Mouse (Mus musculus) heart, embryonic 12.5 days (tissue): ENCODE data around the gene Prss22. TPM values are rescaled to one million over a fixed set of nuclear protein-coding genes. Genes with fewer than 3 reads are reported as not detected.

Experiments
- ATAC-seq: fragments of 200-750 bp; cut with Nextera tagmentation; 2 replicates; pipeline ENCODE4 v1.8.0; 2017; ENCODE audit warnings: moderate TSS enrichment, moderate library complexity; ENCODE audit not compliant: insufficient number of reproducible peaks, low FRiP score
- H3K27ac ChIP-seq: fragments of 300-500 bp; sonication (generic); 2 replicates; pipeline ENCODE4 v1.5.1; 2016; ENCODE audit warnings: mild to moderate bottlenecking, moderate library complexity; ENCODE audit not compliant: poor library complexity, severe bottlenecking
- H3K27me3 ChIP-seq: fragments of 300-500 bp; sonication (generic); replicated peaks from 2 replicates; pipeline ENCODE4 v1.6.1; 2016; ENCODE audit warnings: mild to moderate bottlenecking, moderate library complexity
- H3K36me3 ChIP-seq: fragments of 300-500 bp; sonication (generic); 2 replicates; pipeline ENCODE4 v1.6.1; 2016; ENCODE audit warnings: mild to moderate bottlenecking, moderate library complexity
- H3K4me1 ChIP-seq: fragments of 300-500 bp; sonication (generic); replicated peaks from 2 replicates; pipeline ENCODE4 v1.6.1; 2016; ENCODE audit warnings: mild to moderate bottlenecking
- H3K4me2 ChIP-seq: fragments of 300-500 bp; sonication (generic); 2 replicates; pipeline ENCODE4 v1.6.1; 2016; ENCODE audit warnings: mild to moderate bottlenecking, moderate library complexity
- H3K4me3 ChIP-seq: fragments of 300-500 bp; sonication (generic); 2 replicates; pipeline ENCODE4 v1.5.1; 2016; ENCODE audit warnings: mild to moderate bottlenecking
- H3K9ac ChIP-seq: fragments of 300-500 bp; sonication (generic); 2 replicates; pipeline ENCODE4 v1.6.1; 2016; ENCODE audit warnings: mild to moderate bottlenecking, moderate library complexity
- H3K9me3 ChIP-seq: fragments of 300-500 bp; sonication (generic); replicated peaks from 2 replicates; pipeline ENCODE4 v1.6.1; 2016; ENCODE audit warnings: mild to moderate bottlenecking, moderate library complexity
- WGBS: fragments of 180-500 bp; shearing (Covaris S2); methylation state at CpG from one replicate; pipeline ENCODE4 v1.1.7; 2016; 5-methylcytosine and 5-hydroxymethylcytosine counted together
- polyA plus RNA-seq: library from polyadenylated mRNA; unstranded; fragments of >200 nt; fragmentation: Nextera tagmentation; extraction: Ambion mirVana; gene quantifications from 2 replicates; pipeline ENCODE4 v1.2.1, GENCODE M21; 2016

Gene Prss22
- polyA plus RNA-seq, 1 experiment from 2014 or later: 0.29 TPM

DNA sequence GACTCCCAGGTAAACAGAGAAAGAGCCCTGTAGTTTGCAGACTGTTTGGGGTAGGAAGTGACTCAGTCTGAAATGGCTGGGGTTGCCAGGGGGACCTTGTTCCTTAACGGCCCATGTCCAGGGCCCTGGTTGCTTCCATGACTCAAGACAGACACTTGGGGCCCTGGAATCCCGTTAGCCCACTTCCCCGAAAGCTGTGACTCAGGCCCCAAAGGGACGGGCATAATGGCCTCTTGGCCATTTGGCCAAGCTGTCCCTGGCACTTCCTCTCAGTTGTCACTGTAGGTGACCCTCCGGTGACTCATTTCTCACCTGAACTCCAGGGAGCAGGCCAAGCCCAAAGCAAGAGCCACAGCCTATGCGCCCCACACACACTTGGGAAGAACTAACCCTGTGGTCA is 483 bp upstream of the Prss22 start:
- peaks cover 39% of the 10 kb centered on the region for H3K27me3 ChIP-seq
- no peak for ATAC-seq
- no peak overlapping the region for H3K4me2 ChIP-seq
- H3K9ac ChIP-seq: no peak overlapping the region
- WGBS: 47% methylated on average over 6 of the region's 6 CpGs
- H3K4me3 ChIP-seq: no peak overlapping the region
- no peak overlapping the region for H3K27ac ChIP-seq
- H3K4me1 ChIP-seq: peaks cover 19% of the 10 kb centered on the region
- H3K9me3 ChIP-seq: no peaks in the 10 kb centered on the region
- no peaks in the 10 kb centered on the region for H3K36me3 ChIP-seq

DNA sequence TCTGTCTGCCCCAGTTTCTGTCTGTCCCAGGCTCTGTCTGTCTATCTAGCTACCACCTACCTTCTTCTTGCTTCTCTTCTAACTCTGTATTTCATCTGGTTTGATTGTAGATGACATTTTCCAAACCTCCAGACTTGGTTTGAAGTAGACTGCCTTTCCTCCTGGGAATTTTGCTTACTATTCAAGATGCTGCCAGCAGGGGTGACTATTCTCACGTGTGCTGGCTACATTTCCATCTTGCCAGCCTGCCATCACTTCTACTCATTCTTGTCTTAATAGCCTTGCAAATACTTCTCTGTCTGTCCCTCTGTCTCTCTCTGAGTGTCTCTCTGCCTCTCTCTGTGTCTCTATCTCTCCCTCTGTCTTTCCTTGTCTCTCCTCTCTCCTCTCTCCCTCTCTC is 2.5 kb downstream of the Prss22 start:
- 25% methylated on average over 1 of the region's 1 CpGs for WGBS

DNA sequence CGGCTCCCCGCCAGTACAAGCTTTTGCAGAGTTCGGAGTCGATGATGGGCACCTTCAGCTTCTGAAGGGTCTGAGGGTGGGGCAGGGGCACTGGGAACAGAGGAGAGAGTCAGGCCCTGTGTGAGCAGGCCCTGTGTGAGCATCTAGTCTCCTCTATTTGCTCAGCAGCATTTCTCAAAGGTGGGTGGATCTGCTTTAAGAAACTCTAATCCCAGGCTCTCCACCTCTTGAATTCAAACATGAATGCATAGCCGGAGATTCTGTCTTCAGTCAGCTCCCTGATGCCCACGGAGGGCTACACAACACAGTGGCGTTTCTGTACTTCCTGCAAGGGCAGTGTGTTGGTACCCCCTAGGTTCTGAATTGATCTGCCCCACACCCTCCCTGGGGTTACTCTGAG is 3.2 kb downstream of the Prss22 start:
- peaks cover 10% of the 10 kb centered on the region; the same call in 1 of the 2 replicates for H3K4me1 ChIP-seq
- WGBS: 74% methylated on average over 7 of the region's 7 CpGs
- H3K4me2 ChIP-seq: no peak overlapping the region
- H3K4me3 ChIP-seq: no peak overlapping the region
- ATAC-seq: no peak
- H3K9me3 ChIP-seq: no peaks in the 10 kb centered on the region
- peaks cover 42% of the 10 kb centered on the region for H3K27me3 ChIP-seq
- no peaks in the 10 kb centered on the region for H3K36me3 ChIP-seq
- H3K27ac ChIP-seq: no peak overlapping the region
- no peak overlapping the region for H3K9ac ChIP-seq

More for the DNA sequence above, 2.5 kb downstream of the Prss22 start:
- ATAC-seq: no peak
- Histone ChIP-seq H3K4me3 (no peak overlapping the region), H3K36me3 (no peaks in the 10 kb centered on the region), H3K9ac (no peak overlapping the region), H3K9me3 (no peaks in the 10 kb centered on the region), H3K4me1 (peaks cover 17% of the 10 kb centered on the region), H3K27ac (no peak overlapping the region), H3K4me2 (no peak overlapping the region), H3K27me3 (peaks cover 39% of the 10 kb centered on the region)

DNA sequence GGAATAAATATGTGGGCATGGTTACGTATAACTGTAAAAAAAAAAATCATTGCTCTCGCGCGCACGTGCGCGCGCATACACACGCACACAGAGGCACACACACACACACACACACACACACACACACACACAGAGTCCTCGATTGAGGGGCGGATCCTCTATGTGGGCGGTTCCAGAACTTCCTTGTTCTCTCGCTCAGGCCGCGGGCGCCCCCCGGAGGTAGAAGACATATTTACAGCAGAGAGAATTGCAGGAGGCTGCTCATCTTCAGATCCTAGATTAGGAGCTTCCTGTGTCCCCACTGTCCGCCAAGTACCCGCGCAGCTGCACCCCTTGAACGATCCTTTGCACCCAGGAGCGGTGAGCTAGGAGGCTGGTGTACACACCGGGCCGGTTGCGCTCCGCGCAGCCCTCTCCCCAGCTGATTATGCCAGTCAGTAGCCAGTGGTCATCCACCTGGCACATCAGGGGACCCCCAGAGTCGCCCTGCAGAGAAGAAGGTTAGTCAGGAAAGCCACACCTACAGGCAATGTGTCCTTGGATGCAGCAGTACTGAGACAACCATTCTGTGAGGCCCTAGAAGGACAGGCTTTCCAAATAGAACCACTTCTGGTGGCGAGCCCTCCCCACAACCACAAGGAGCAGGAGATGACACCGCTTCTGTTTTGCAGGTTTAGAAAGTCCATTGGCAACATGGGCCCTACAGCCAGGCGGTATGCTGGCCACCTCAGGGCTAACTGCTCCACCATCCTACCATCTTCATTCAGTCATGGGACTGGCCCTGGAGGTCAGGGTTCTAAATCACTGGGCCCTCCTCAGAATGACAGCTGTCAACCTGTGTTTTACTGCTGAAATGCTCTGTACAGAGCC is 4.1 kb downstream of the Prss22 start:
- 8% methylated on average over 31 of the region's 31 CpGs for WGBS

DNA sequence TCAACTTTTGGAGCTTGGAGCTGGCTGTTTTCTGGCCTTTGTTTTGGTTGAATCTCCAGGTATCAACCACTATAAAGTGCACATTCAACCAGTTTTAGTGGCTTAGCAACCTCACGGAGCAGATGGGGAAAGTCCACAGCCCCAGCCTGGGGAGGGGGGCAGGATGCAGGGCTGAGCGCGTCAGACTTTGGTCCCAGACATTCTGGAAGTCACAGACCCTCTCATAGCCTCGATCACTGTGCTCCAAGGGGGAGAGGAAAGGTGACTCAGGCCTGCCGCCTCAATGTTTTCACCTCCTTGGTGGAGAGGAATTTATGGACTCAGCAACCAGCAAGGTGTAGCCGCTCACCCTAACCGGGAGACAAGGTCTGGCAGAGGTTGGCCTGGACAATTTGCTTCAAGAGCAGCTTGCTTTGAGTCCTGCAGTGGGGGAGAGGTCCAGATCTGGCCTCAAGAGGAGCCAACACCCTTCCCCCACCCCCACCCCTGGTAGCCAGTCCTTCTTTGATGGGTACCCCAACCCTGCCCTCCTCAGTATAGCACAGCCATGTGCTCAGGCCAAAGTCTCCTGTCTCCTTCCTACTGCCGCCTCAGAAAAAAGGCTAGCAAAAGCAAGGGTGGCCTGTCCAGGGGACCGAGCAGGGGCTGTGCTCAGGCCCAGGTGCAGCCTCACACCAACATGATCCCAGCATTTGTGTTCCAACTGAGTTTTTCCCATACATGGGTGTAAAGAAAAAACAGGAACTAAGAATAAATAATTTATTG is 4.9 kb downstream of the Prss22 start:
- ATAC-seq: peak; percentile 47; the same call in 1 of the 2 replicates
- Histone ChIP-seq H3K4me3 (no peak overlapping the region), H3K27me3 (peaks cover 45% of the 10 kb centered on the region), H3K36me3 (no peaks in the 10 kb centered on the region), H3K27ac (no peak overlapping the region), H3K4me2 (peak overlapping the region; percentile 61), H3K9ac (peak overlapping the region; percentile 25; the same call in 1 of the 2 replicates), H3K4me1 (0 out of 2 replicates have a peak, but pooled peaks cover 5% of the 10 kb centered on the region), H3K9me3 (no peaks in the 10 kb centered on the region)
- WGBS: 61% methylated on average over 9 of the region's 9 CpGs

More for the DNA sequence above, 4.1 kb downstream of the Prss22 start:
- Histone ChIP-seq H3K4me1 (0 out of 2 replicates have a peak, but pooled peaks cover 5% of the 10 kb centered on the region), H3K4me2 (peak overlapping the region; percentile 61), H3K27ac (no peak overlapping the region), H3K36me3 (no peaks in the 10 kb centered on the region), H3K4me3 (peak overlapping the region; percentile 21; the same call in 1 of the 2 replicates), H3K9ac (0 out of 2 replicates have a peak overlapping the region, but pooled peaks have one; percentile 25), H3K9me3 (no peaks in the 10 kb centered on the region), H3K27me3 (peaks cover 42% of the 10 kb centered on the region)
- ATAC-seq: peak; percentile 70; the same call in 1 of the 2 replicates

DNA sequence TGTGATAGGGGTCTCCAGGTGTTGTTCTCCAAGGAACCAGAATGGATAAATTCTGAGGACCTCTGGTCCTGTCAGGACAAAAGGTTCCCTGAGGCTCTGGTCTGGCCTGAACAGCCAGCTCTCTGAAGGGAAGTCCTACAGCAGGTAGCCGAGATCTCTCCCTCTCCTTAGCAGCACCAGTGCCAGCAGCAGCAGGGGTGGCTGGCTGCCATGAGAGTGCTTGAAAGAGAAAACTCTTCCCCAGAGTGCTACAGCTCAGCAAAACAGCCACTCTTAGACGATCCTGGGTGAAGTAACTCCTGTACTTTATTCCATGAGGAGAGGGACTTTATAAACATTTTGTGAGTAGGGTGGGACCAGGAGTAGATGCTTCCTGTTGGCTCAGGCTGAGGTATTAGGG is 8.1 kb downstream of the Prss22 start:
- no peaks in the 10 kb centered on the region for H3K9me3 ChIP-seq
- H3K4me1 ChIP-seq: 0 out of 2 replicates have a peak, but pooled peaks cover 5% of the 10 kb centered on the region
- no peaks in the 10 kb centered on the region for H3K36me3 ChIP-seq
- WGBS: 28% methylated on average over 2 of the region's 2 CpGs
- H3K27ac ChIP-seq: no peak overlapping the region
- H3K9ac ChIP-seq: no peak overlapping the region
- H3K27me3 ChIP-seq: peaks cover 29% of the 10 kb centered on the region
- ATAC-seq: no peak
- H3K4me3 ChIP-seq: no peak overlapping the region
- H3K4me2 ChIP-seq: no peak overlapping the region

DNA sequence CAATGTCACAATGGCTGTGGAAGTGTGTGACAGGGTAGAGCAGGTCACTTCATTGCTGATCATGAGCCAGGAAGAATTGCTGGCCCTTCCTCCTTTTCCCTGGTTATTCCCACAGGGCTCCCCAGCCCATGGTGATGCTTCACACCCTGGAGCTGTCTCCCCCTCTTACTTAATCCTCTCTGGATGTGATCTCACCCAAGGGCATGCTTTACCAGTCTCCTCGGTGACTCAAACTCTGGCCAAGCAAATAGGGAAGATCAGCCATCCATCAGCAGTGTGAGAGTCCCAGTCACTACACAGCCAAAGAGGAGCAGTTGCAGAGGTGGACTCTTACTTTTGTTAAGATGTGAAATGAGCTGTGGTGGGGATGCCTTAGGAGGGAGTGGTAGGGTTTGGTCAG is 12.9 kb downstream of the Prss22 start:
- H3K27ac ChIP-seq: no peak overlapping the region
- H3K9me3 ChIP-seq: no peaks in the 10 kb centered on the region
- ATAC-seq: no peak
- 86% methylated on average over 1 of the region's 1 CpGs for WGBS
- H3K36me3 ChIP-seq: no peaks in the 10 kb centered on the region
- H3K4me2 ChIP-seq: no peak overlapping the region
- peaks cover 19% of the 10 kb centered on the region for H3K27me3 ChIP-seq
- H3K4me1 ChIP-seq: no peaks in the 10 kb centered on the region
- H3K9ac ChIP-seq: no peak overlapping the region
- no peak overlapping the region for H3K4me3 ChIP-seq

DNA sequence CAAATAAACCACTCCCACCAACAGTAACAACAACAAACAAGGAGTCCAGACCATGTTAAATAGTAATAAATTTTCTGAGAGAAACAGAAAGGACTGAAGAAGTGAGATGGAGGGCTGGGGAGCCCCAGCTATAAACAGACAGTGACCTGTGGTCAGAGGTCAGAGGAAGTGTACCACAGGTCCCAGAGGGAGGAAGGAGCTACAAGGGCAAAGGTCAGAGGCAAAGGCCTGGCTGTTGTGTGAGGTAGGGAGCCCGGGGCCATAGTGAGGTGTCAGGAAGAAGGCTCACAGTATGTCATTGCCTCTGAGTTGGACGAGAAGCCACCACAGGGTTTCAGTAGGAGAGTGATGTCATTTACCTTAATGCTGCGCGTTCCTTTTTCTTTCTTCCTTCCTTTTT is 15.0 kb downstream of the Prss22 start:
- Histone ChIP-seq H3K27ac (no peak overlapping the region), H3K4me3 (no peak overlapping the region), H3K9me3 (no peaks in the 10 kb centered on the region), H3K36me3 (no peaks in the 10 kb centered on the region), H3K4me1 (no peaks in the 10 kb centered on the region), H3K4me2 (no peak overlapping the region), H3K9ac (no peak overlapping the region), H3K27me3 (peaks cover 9% of the 10 kb centered on the region; the same call in 1 of the 2 replicates)
- ATAC-seq: no peak
- 62% methylated on average over 4 of the region's 4 CpGs for WGBS

DNA sequence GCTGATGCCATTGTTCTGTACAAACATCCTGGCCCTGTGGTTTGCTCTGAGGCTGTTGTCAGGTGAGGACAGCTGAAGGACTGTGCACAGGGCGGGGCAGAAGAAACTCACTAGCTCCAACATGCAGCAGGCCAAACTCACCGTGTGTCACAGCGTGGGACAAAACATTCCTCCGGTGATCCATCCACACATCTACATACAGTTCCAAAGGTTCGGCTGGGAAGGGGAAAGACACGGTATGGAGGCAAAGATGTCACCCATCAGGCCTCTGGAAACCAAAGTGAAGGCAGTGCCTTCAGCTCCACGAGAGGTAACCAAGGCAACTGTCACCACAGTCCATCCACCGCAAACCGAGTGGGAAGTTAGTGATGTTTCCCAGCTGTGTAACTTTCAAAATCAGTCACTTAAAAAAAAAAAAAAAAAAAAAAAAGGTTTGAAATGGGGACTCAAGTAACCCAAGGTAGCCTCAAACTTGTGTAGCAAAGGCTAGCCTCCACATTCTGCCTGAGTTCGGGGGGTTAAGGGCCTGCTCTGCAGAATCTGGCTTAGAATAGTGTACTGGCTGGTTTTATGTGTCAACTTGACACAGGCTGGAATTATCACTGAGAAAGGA is 17.5 kb downstream of the Prss22 start, which contains the start of gene Prss30:
Prss30 (minus strand) TSS at position 270 of the 613 bp plus-strand sequence.
- Histone ChIP-seq H3K4me3 (no peak within 1 kb of the TSS), H3K27ac (no peak within 1 kb of the TSS), H3K9me3 (no peaks in the 10 kb centered on the region), H3K27me3 (0 out of 2 replicates have a peak, but pooled peaks cover 4% of the 10 kb centered on the region), H3K9ac (no peak within 1 kb of the TSS), H3K4me2 (no peak within 1 kb of the TSS), H3K4me1 (no peaks in the 10 kb centered on the region), H3K36me3 (no peaks in the 10 kb centered on the region)
- 70% methylated on average over 10 of the region's 10 CpGs for WGBS
- no peak for ATAC-seq

DNA sequence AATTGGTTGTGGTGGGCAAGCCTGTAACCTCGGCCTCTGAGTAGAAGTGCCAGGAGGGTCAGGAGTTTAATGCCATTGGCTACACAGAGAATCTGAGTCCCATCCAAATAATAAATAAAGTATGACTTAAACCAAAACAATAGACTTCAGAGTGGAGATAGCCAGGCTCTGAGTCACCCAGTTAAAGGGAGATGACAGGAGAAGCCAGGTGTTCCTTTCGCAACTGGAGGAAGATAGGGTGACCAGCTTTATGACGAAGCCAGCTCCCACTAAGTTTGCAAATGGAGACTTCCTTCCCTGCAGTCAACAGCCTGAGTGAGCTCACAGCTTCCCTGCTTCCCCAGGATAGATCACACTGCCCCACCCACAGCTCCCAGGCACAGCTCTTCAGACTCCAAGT is 18.4 kb downstream of the Prss22 start:
- Histone ChIP-seq H3K36me3 (no peaks in the 10 kb centered on the region), H3K4me3 (no peak overlapping the region), H3K9me3 (no peaks in the 10 kb centered on the region), H3K27me3 (no peaks in the 10 kb centered on the region), H3K9ac (no peak overlapping the region), H3K4me1 (no peaks in the 10 kb centered on the region), H3K27ac (no peak overlapping the region), H3K4me2 (no peak overlapping the region)
- no peak for ATAC-seq
- WGBS: 48% methylated on average over 3 of the region's 3 CpGs

DNA sequence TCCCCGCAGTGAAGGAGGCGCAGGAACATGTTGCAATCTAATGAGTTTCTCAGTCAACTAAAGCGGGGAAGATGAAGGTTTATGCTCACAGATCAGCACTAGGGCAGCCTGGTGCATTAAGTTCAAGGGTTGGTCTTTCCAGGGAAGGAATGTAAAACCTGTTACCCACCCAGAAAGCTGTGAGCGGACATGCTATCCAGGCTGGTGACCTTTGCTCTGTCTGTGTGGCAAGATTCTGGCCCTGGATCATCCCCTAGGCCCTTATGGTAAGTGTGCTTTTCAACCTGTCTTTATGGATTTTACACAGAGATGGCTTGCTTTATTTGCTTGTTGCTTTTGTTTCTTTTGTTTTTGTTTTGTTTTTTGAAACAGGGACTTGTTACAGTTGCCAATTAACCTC is 21.2 kb downstream of the Prss22 start:
- Histone ChIP-seq H3K27me3 (no peaks in the 10 kb centered on the region), H3K9ac (no peak overlapping the region), H3K4me3 (no peak overlapping the region), H3K27ac (no peak overlapping the region), H3K4me2 (no peak overlapping the region), H3K4me1 (no peaks in the 10 kb centered on the region), H3K9me3 (no peaks in the 10 kb centered on the region), H3K36me3 (no peaks in the 10 kb centered on the region)
- ATAC-seq: no peak
- 79% methylated on average over 4 of the region's 4 CpGs for WGBS
